Comparison of ENCODE assay signal across 15 mouse cellular contexts in the genomic region with DNA sequence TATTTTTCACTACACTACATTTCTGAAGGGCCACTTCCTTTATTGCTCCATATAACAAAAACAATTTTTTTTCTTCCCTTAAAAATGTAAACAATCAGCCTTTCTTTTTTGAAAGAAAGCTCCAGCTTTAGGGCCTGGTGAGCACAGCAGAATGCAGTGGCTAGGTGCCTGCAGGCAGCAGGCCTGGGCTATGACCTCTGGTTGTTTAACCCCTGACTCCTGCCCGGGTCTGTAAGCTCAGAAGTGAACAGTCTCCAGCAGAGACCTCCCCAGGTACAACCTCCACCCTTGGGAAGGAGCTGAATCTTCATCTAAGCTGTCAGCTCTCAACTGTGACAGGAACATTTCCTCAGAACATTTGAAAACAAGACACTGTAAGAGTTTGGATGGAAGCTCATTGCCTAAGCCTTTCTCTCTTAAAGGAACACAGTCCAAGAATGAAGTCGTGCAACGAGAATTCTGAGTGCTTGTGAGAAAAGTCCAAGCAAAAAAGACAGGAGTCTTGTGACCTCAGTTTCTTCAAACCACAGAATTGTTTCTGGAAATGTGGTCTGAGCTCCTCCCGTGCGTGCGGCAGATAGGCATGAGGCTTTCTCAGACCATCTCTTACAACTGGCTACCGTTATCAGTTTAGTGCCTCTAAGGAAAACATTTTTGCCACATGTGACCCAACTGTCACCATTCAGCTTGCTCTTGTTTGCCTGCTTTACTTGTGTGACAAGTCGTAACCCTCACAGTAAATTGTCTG. TPM values are rescaled to one million over a fixed set of nuclear protein-coding genes. Genes with fewer than 3 reads are reported as not detected.
DNase-seq lines count a peak whose midpoint lies in the region; ATAC-seq and TF ChIP-seq lines count a peak whose summit lies in the region.
"Had no signal": no experiment of that assay in that cellular context is flagged by ENCODE, and none has a peak within 500 bp of the region (broad histone marks: within the 10 kb centered on the region; RNA-seq: fewer than 3 reads in every experiment).

No protein-coding gene starts in this region.

- H3K4me2 ChIP-seq in lung, embryonic 14.5 days: no peak overlapping the region
- H3K4me2 ChIP-seq: embryonic facial prominence, embryonic 13.5 days; hindbrain, embryonic 14.5 days; midbrain, embryonic 12.5 days; neural tube, embryonic 15.5 days; stomach, embryonic 15.5 days had no signal

- POLR2A ChIA-PET in Patski (lab: Charles Lee): interaction anchor here (0.7 kb wide), 1 partner anchor 19 kb away, joined by 3 read pairs; no protein-coding TSS in a partner anchor

- TF ChIP-seq POLR2A in heart, adult 2 months (IDR thresholded peaks at IDR 0.05; ENCODE audit: insufficient read depth, low read depth, low read length): no peak

- no peaks in the 10 kb centered on the region for H3K79me2 ChIP-seq in heart, adult 2 months (replicated peaks; ENCODE audit: control insufficient read depth, insufficient read depth, low read length)

- no peak for TF ChIP-seq CTCF in lung, embryonic 14.5 days (IDR thresholded peaks at IDR 0.05; ENCODE audit: low read depth)
- TF ChIP-seq CTCF in Patski (IDR thresholded peaks at IDR 0.05): no peak
- TF ChIP-seq CTCF in heart, adult 2 months (IDR thresholded peaks at IDR 0.05): no peak

- no peaks in the 10 kb centered on the region for H3K36me3 ChIP-seq in lung, embryonic 14.5 days (ENCODE audit: insufficient read depth)
- H3K36me3 ChIP-seq in heart, adult 2 months (ENCODE audit: control insufficient read depth, insufficient read depth, low read length): no peaks in the 10 kb centered on the region
- H3K36me3 ChIP-seq: embryonic facial prominence, embryonic 13.5 days; midbrain, embryonic 12.5 days; neural tube, embryonic 15.5 days; stomach, embryonic 15.5 days had no signal

- WGBS in lung, embryonic 14.5 days: 45% methylated on average over 8 of the region's 8 CpGs
- WGBS in heart, adult 2 months: 67% methylated on average over 8 of the region's 8 CpGs

- intact Hi-C loops in heart, adult 2 months (cut with DNase I): no loop called here

- in situ Hi-C loops in Patski (cut with MboI; ENCODE audit: low pct_unique_long_range_greater_than_20kb): no loop called here

- peak overlapping the region; percentile 73 for H3K27ac ChIP-seq in lung, embryonic 14.5 days (ENCODE audit: low read depth)
- no peak overlapping the region for H3K27ac ChIP-seq in heart, adult 2 months
- H3K27ac ChIP-seq: embryonic facial prominence, embryonic 13.5 days; hindbrain, embryonic 14.5 days; midbrain, embryonic 12.5 days; neural tube, embryonic 15.5 days; stomach, embryonic 15.5 days had no signal

- H3K9ac ChIP-seq in lung, embryonic 14.5 days: no peak overlapping the region
- H3K9ac ChIP-seq in heart, adult 2 months (ENCODE audit: low read depth, low read length): no peak overlapping the region
- H3K9ac ChIP-seq: embryonic facial prominence, embryonic 13.5 days; hindbrain, embryonic 14.5 days; midbrain, embryonic 12.5 days; neural tube, embryonic 15.5 days; stomach, embryonic 15.5 days had no signal

- CTCF ChIA-PET in Patski (lab: Charles Lee): interaction anchor here (1.0 to 2.7 kb wide), 12 partner anchors 8 to 1076 kb away, joined by 3 to 8 read pairs (median 3); partner anchors contain the start of genes Bbs12 and Cetn4

- H3K4me1 ChIP-seq in lung, embryonic 14.5 days (ENCODE audit: insufficient read depth): no peaks in the 10 kb centered on the region
- H3K4me1 ChIP-seq in heart, adult 2 months (ENCODE audit: control insufficient read depth, insufficient read depth, low read length): no peaks in the 10 kb centered on the region
- H3K4me1 ChIP-seq: embryonic facial prominence, embryonic 13.5 days; midbrain, embryonic 12.5 days; neural tube, embryonic 15.5 days; stomach, embryonic 15.5 days had no signal

- TF ChIP-seq EP300 in heart, adult 2 months (IDR thresholded peaks at IDR 0.05; ENCODE audit: insufficient read depth, low read depth, low read length): no peak

- no peak for ATAC-seq in lung, embryonic 14.5 days (ENCODE audit: insufficient read depth)
- peak; percentile 35 for ATAC-seq in Patski
- ATAC-seq in megakaryocyte-erythroid progenitor cell, adult 5-6 weeks (replicated peaks; ENCODE audit: low FRiP score, low TSS enrichment, poor library complexity, severe bottlenecking): peak; percentile 94
- ATAC-seq: forebrain, embryonic 14.5 days had no signal

- H3K9me3 ChIP-seq in lung, embryonic 14.5 days (ENCODE audit: low read depth, low read length): no peaks in the 10 kb centered on the region
- H3K9me3 ChIP-seq: midbrain, embryonic 12.5 days; neural tube, embryonic 15.5 days; stomach, embryonic 15.5 days had no signal

- H3K27me3 ChIP-seq in lung, embryonic 14.5 days (ENCODE audit: insufficient read depth, low read length): no peaks in the 10 kb centered on the region
- H3K27me3 ChIP-seq in Patski: no peaks in the 10 kb centered on the region
- no peaks in the 10 kb centered on the region for H3K27me3 ChIP-seq in heart, adult 2 months (ENCODE audit: control insufficient read depth, insufficient read depth, low read length)
- H3K27me3 ChIP-seq: embryonic facial prominence, embryonic 13.5 days; midbrain, embryonic 12.5 days; neural tube, embryonic 15.5 days; stomach, embryonic 15.5 days had no signal

- no peak overlapping the region for H3K4me3 ChIP-seq in lung, embryonic 14.5 days (ENCODE audit: low read depth, low read length)
- no peak overlapping the region for H3K4me3 ChIP-seq in heart, adult 2 months
- H3K4me3 ChIP-seq: embryonic facial prominence, embryonic 13.5 days; midbrain, embryonic 12.5 days; neural tube, embryonic 15.5 days; stomach, embryonic 15.5 days had no signal

- peak; percentile 46 for DNase-seq in lung, embryonic 14.5 days
- DNase-seq in lung, postnatal 4 days: no peak
- DNase-seq in Patski (ENCODE audit: low read depth, low spot score): no peak
- DNase-seq in liver: peak; percentile 58
- no peak for DNase-seq in layer of hippocampus, adult 9-11 months
- no peak for DNase-seq in gastrocnemius, adult 18-20 months (ENCODE audit: low spot score)
- DNase-seq in heart, adult 2 months: no peak

RNA-seq across cellular contexts. Expression of gene Bbs12, which starts 8.8 kb away (rescaled TPM):
- polyA plus RNA-seq in lung, embryonic 14.5 days (2014; fragmentation: Nextera tagmentation; extraction: Ambion mirVana): 8.6 and 10.8 TPM in 2 replicates
- polyA plus RNA-seq in Patski (2021): 18.8 TPM
- total RNA-seq in megakaryocyte-erythroid progenitor cell, adult 5-6 weeks (2014; fragmentation: Nextera tagmentation): 10.3 and 15.8 TPM in 2 replicates
- total RNA-seq in megakaryocyte-erythroid progenitor cell, adult 5-6 weeks (2017): 8.2 and 17.5 TPM in 2 replicates
- total RNA-seq in gastrocnemius, adult 18-20 months (2021): under 1 TPM; 0.50 to 0.57 TPM
- total RNA-seq in heart, adult 2 months (2021): 1 to 10 TPM in 1 of 2 experiments, under 1 TPM in 1; 0.97 to 1.1 TPM
- polyA plus RNA-seq in heart, adult 2 months (2012; rRNA removed): 0.49 and 1.1 TPM in 2 replicates

RNA-seq across cellular contexts. Expression of gene Cetn4, which starts 8.9 kb away (rescaled TPM):
- 2.6 TPM in 2 replicates for polyA plus RNA-seq in lung, embryonic 14.5 days (2014; fragmentation: Nextera tagmentation; extraction: Ambion mirVana)
- 27.9 TPM for polyA plus RNA-seq in Patski (2021)
- 3.6 and 6.5 TPM in 2 replicates for total RNA-seq in megakaryocyte-erythroid progenitor cell, adult 5-6 weeks (2014; fragmentation: Nextera tagmentation)
- 7.3 and 10.6 TPM in 2 replicates for total RNA-seq in megakaryocyte-erythroid progenitor cell, adult 5-6 weeks (2017)
- total RNA-seq in gastrocnemius, adult 18-20 months (2021): under 1 TPM in 1 of 2 experiments, not detected in 1; 0.23 TPM
- total RNA-seq in heart, adult 2 months (2021): under 1 TPM; 0.63 to 0.70 TPM
- 0.57 and 0.79 TPM in 2 replicates for polyA plus RNA-seq in heart, adult 2 months (2012; rRNA removed)

RNA-seq across cellular contexts. Expression of gene Fgf2, which starts 44.6 kb away (rescaled TPM):
- polyA plus RNA-seq in lung, embryonic 14.5 days (2014; fragmentation: Nextera tagmentation; extraction: Ambion mirVana): 2.9 and 4.1 TPM in 2 replicates
- 1.3 TPM for polyA plus RNA-seq in Patski (2021)
- total RNA-seq in megakaryocyte-erythroid progenitor cell, adult 5-6 weeks (2014; fragmentation: Nextera tagmentation): not detected in 2 replicates
- total RNA-seq in megakaryocyte-erythroid progenitor cell, adult 5-6 weeks (2017): not detected in 2 replicates
- total RNA-seq in gastrocnemius, adult 18-20 months (2021): 10 to 100 TPM in 1 of 2 experiments, 1 to 10 TPM in 1; 5.7 to 10.1 TPM
- 10 to 100 TPM in 1 of 2 experiments, 1 to 10 TPM in 1; 9.0 to 14.2 TPM for total RNA-seq in heart, adult 2 months (2021)
- polyA plus RNA-seq in heart, adult 2 months (2012; rRNA removed): 3.6 and 9.7 TPM in 2 replicates
- total RNA-seq: granulocyte monocyte progenitor cell, adult 5-6 weeks had no signal

Comparison
In these comparisons a context has a peak if more than half of its experiments do, and no peak if none do; other contexts are left out.
1. DNase-seq: peak in lung, embryonic 14.5 days (single experiment) and liver (single experiment); none in lung, postnatal 4 days (0 of 2), Patski (single experiment), layer of hippocampus, adult 9-11 months (single experiment), gastrocnemius, adult 18-20 months (single experiment) and heart, adult 2 months (0 of 2).
2. RNA of gene Bbs12, which starts 8.8 kb away (total RNA-seq): 8.2 to 17.5 TPM in megakaryocyte-erythroid progenitor cell, adult 5-6 weeks; 0.97 to 1.1 TPM in heart, adult 2 months and 0.50 to 0.57 TPM in gastrocnemius, adult 18-20 months; every median in the first group is over 4 times any median in the second.
3. RNA of gene Fgf2, which starts 44.6 kb away (total RNA-seq): 9.0 to 14.2 TPM in heart, adult 2 months and 5.7 to 10.1 TPM in gastrocnemius, adult 18-20 months; not detected in megakaryocyte-erythroid progenitor cell, adult 5-6 weeks; every median in the first group is over 4 times any median in the second.